Mouse (Mus musculus): ENCODE data around the gene Stpg1.

DNA sequence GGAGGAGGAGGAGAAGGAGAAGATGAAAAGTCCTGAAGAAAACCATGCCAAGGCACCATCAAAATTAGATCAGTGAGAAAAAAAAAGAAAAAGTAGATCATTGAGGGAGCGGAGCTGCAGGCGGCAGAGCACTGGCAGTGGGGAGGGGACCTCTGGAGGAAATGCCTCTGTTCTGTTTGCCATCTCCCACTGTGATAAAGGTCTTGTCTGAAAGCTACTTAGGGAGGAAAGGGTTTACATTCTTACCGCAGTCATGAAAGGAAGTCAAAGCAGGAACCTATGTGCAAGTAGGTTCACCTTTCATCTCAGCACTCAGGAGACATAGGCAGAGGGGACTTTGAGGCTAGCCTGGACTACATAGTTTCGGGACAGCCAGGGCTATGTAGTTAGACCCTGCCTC, 7.0 kb downstream of the Stpg1 start:
- TF ChIP-seq POLR2A (IDR thresholded peaks at IDR 0.05; ENCODE audit: insufficient read depth, low read length) (no peak), CTCF (IDR thresholded peaks at IDR 0.05; ENCODE audit: low read depth, low read length) (no peak), EP300 (IDR thresholded peaks at IDR 0.05; ENCODE audit: insufficient read depth, low read depth, low read length) (no peak)

Measured in ES-Bruce4 (cell line).